Mouse (Mus musculus): ENCODE results near the gene Ralgps1. TPM values are rescaled to one million over a fixed set of nuclear protein-coding genes. Genes with fewer than 3 reads are reported as not detected.
A peak's percentile ranks its signal among the peaks of the same experiment; 100 is the strongest.
"Not testable (repeated sequence)": the region's sequence is repeated elsewhere in the genome, so short reads cannot be mapped to it uniquely, and the experiment has no call there.

Gene Ralgps1
- polyA plus RNA-seq, 1 experiment from 2014 or later = 5.2 TPM

DNA sequence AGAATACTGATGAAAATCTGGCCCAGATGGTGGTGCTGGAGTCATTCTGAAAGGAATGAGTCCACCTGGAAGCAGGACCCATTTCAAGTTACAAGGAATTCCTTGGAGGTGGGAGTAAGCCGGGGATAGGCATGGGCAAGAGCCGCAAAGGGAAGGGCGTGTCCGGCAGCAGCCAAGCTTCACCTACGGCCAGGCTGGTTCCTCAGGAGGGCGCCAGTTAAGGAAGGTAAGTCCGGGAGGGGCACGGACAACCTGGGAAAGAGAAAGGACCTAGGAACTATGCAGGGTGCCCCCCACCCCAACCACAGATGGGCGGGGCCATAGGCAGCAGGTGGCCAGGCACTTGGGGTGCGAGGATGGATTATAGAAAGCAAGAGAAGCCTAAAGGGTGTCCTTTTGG is 241.6 kb downstream of the Ralgps1 start:
- no peak for ATAC-seq (ENCODE audit: insufficient number of reproducible peaks, insufficient read depth, low FRiP score, low TSS enrichment, low read depth)
- H3K27ac ChIP-seq = no peak overlapping the region
- H3K4me1 ChIP-seq (replicated peaks) = peaks cover 13% of the 10 kb centered on the region
- peak overlapping the region; percentile 73 for H3K9ac ChIP-seq (replicated peaks)
- H3K27me3 ChIP-seq = peaks cover 34% of the 10 kb centered on the region
- H3K36me3 ChIP-seq = no peaks in the 10 kb centered on the region
- 2% methylated on average over 10 of the region's 10 CpGs for WGBS
- peak overlapping the region; percentile 70 for H3K4me3 ChIP-seq (replicated peaks)
- H3K9me3 ChIP-seq = no peaks in the 10 kb centered on the region
- peak overlapping the region; percentile 98 for H3K4me2 ChIP-seq

DNA sequence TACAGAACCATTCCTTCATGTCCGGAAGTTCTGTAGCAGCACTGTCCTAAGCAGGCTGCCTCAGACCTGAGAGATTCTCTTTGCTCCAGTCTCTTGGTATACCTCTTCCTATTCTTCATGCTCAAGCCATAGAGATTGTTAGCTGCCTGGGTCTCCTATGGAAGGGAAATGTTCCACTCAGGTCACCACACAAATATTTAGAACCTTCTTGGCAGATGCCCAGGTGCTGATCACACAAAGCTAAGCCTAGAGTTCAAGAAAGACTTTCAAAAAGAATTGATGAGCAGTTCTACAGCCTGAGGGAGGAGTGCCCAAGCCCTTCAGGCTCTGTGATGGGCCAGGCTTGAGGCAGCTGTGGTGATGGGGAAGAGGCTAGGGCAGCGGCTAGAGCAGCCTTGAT is 242.3 kb downstream of the Ralgps1 start:
- WGBS = 70% methylated on average over 2 of the region's 2 CpGs
- H3K4me1 ChIP-seq (replicated peaks) = peaks cover 13% of the 10 kb centered on the region
- H3K4me3 ChIP-seq (replicated peaks) = no peak overlapping the region
- H3K9me3 ChIP-seq = no peaks in the 10 kb centered on the region
- H3K27ac ChIP-seq = no peak overlapping the region
- peaks cover 31% of the 10 kb centered on the region for H3K27me3 ChIP-seq
- H3K9ac ChIP-seq (replicated peaks) = no peak overlapping the region
- H3K36me3 ChIP-seq = no peaks in the 10 kb centered on the region
- peak overlapping the region; percentile 98; the same call in 1 of the 2 replicates for H3K4me2 ChIP-seq
- ATAC-seq (ENCODE audit: insufficient number of reproducible peaks, insufficient read depth, low FRiP score, low TSS enrichment, low read depth) = no peak

DNA sequence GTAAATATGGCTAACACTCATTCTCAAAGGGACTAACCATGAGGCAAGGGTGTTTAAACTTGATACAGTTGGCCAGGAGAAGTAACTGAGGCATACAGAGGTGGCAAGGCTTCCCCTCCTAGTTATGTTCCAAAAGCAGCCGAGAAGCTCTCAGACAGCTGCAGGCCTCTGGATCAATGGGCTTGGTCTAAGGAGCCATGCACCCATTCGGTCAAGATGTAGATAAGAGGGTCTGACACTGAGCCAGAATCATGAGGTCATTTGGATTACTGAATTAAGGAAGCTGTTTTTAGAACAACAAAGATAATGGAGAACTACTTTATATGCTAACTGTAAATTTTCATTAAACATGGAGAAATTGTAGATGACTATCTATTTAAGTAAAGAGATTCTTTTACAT is 244.0 kb downstream of the Ralgps1 start:
- Histone ChIP-seq H3K4me3 (replicated peaks) (no peak overlapping the region), H3K4me1 (replicated peaks) (peaks cover 13% of the 10 kb centered on the region), H3K27me3 (peaks cover 18% of the 10 kb centered on the region), H3K9me3 (no peaks in the 10 kb centered on the region), H3K27ac (no peak overlapping the region), H3K36me3 (no peaks in the 10 kb centered on the region), H3K4me2 (no peak overlapping the region), H3K9ac (replicated peaks) (no peak overlapping the region)
- no peak for ATAC-seq (ENCODE audit: insufficient number of reproducible peaks, insufficient read depth, low FRiP score, low TSS enrichment, low read depth)
- WGBS = 85% methylated on average over 2 of the region's 2 CpGs

GRCm38 (mm10) chr2:33122856-33123255 is 248.4 kb downstream of the Ralgps1 start:
- no peak overlapping the region for H3K4me3 ChIP-seq (replicated peaks)
- WGBS = 76% methylated on average over 6 of the region's 6 CpGs
- no peak overlapping the region for H3K27ac ChIP-seq
- no peaks in the 10 kb centered on the region for H3K4me1 ChIP-seq (replicated peaks)
- no peaks in the 10 kb centered on the region for H3K27me3 ChIP-seq
- no peaks in the 10 kb centered on the region for H3K9me3 ChIP-seq
- no peak overlapping the region for H3K9ac ChIP-seq (replicated peaks)
- H3K4me2 ChIP-seq = no peak overlapping the region
- no peak for ATAC-seq (ENCODE audit: insufficient number of reproducible peaks, insufficient read depth, low FRiP score, low TSS enrichment, low read depth)
- no peaks in the 10 kb centered on the region for H3K36me3 ChIP-seq

GRCm38 (mm10) chr2:33100536-33100935 is 270.8 kb downstream of the Ralgps1 start:
- Histone ChIP-seq H3K27me3 (no peaks in the 10 kb centered on the region), H3K4me3 (replicated peaks) (no peak overlapping the region), H3K4me2 (no peak overlapping the region), H3K27ac (no peak overlapping the region), H3K9ac (replicated peaks) (no peak overlapping the region), H3K36me3 (no peaks in the 10 kb centered on the region), H3K4me1 (replicated peaks) (peaks cover 4% of the 10 kb centered on the region; the same call in 1 of the 2 replicates), H3K9me3 (no peaks in the 10 kb centered on the region)
- no peak for ATAC-seq (ENCODE audit: insufficient number of reproducible peaks, insufficient read depth, low FRiP score, low TSS enrichment, low read depth)
- WGBS = 87% methylated on average over 8 of the region's 8 CpGs

- not testable (repeated sequence) for H3K27me3 ChIP-seq
These were observed 274.0 kb downstream of the Ralgps1 start for GRCm38 (mm10) chr2:33097326-33097725.

DNA sequence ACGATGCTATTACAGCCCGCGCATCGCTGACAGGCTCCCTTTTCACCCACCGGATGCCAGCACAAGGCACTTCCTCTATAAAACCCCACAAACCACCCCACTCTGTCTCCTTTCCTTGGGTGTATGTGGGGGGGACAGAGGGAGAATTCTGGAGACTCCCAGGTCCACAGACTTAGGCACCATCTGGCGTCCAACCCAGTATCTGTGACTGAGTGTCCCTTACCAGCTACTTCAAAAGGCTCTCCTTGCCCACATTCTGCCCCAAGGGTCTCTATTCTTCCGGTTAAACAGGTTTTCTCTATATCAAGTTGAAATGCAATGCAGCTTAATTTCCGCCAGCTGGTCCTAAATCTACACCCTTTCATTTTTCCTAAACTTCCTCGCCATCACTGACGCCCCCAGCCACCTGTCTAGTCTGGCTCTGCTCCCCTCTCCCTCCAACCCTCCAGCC is 276.0 kb downstream of the Ralgps1 start:
- Histone ChIP-seq H3K36me3 (no peaks in the 10 kb centered on the region), H3K27ac (no peak overlapping the region), H3K9me3 (no peaks in the 10 kb centered on the region), H3K9ac (replicated peaks) (no peak overlapping the region), H3K4me3 (replicated peaks) (no peak overlapping the region), H3K4me1 (replicated peaks) (peaks cover 11% of the 10 kb centered on the region; the same call in 1 of the 2 replicates), H3K4me2 (no peak overlapping the region), H3K27me3 (no peaks in the 10 kb centered on the region)
- WGBS = 40% methylated on average over 10 of the region's 10 CpGs
- ATAC-seq (ENCODE audit: insufficient number of reproducible peaks, insufficient read depth, low FRiP score, low TSS enrichment, low read depth) = no peak

More at GRCm38 (mm10) chr2:33097326-33097725, 274.0 kb downstream of the Ralgps1 start:
- not testable (repeated sequence) for H3K9ac ChIP-seq (replicated peaks); H3K4me2 ChIP-seq; H3K27ac ChIP-seq; H3K36me3 ChIP-seq; H3K9me3 ChIP-seq; H3K4me3 ChIP-seq (replicated peaks); ATAC-seq (ENCODE audit: insufficient number of reproducible peaks, insufficient read depth, low FRiP score, low TSS enrichment, low read depth)
- H3K4me1 ChIP-seq (replicated peaks) = peaks cover 11% of the 10 kb centered on the region; the same call in 1 of the 2 replicates
- 88% methylated on average over 12 of the region's 12 CpGs for WGBS

DNA sequence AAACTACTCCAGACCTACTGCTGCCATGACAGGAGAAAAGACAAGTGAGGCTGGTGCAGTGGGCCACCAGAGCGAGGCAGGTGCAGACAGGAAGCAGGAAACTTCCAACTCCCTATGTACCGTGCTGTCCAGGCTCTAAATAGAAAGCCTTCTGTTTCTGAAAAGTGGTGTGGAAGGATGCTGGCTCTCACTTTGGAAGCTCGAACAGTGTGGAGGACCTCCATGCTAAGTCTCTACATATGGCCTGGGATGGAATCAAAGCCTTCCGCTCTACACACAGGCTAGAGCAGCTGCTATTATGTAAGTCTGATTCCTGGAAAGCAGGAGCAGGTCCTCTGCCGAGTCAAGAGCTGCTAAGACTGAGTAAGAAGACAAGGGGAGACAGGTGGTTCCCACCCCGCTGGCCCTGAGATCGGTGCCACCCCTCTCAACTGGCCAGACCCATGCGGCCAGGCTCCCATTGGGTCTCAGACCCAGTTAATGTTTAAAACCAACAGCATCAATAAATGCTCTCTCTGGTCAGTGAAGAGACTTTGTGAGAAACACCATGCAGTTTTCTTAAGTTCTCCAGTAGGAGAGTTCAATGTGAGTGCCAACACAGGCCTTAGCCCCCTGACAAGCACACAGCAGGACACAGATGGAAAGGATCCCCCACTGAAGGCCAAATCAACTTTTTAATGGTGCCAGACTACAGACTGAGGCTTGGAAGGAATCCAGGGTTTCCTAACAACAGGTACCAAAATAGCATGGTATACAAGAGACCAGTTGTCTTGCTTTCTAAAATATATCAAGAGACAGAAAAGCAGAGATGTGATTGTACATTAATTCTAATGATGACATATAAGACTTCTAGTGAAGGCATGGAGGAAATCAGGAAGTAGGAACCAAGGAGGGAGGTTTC is 280.4 kb downstream of the Ralgps1 start:
- no peak overlapping the region for H3K9ac ChIP-seq (replicated peaks)
- 86% methylated on average over 8 of the region's 8 CpGs for WGBS
- H3K4me2 ChIP-seq = no peak overlapping the region
- H3K36me3 ChIP-seq = no peaks in the 10 kb centered on the region
- no peak overlapping the region for H3K4me3 ChIP-seq (replicated peaks)
- H3K27ac ChIP-seq = no peak overlapping the region
- H3K9me3 ChIP-seq = no peaks in the 10 kb centered on the region
- H3K4me1 ChIP-seq (replicated peaks) = peaks cover 10% of the 10 kb centered on the region; the same call in 1 of the 2 replicates
- H3K27me3 ChIP-seq = no peaks in the 10 kb centered on the region
- ATAC-seq (ENCODE audit: insufficient number of reproducible peaks, insufficient read depth, low FRiP score, low TSS enrichment, low read depth) = no peak

DNA sequence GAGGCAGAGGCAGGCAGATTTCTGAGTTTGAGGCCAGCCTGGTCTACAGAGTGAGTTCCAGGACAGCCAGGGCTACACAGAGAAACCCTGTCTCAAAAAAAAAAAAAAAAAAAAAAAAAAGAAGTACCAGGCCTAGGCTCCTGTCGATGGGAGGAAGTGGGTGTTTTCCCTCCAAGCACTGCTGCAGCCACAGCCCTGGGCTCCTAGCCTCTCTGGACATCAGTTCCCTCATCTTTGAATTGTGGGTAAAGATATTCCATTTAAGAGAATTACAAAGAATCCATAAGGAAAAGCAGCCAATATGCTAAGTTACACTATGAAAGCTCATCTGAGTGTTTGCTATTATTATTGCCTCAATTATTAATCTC is 281.3 kb downstream of the Ralgps1 start:
- not testable (repeated sequence) for H3K9ac ChIP-seq (replicated peaks); H3K4me3 ChIP-seq (replicated peaks); H3K4me1 ChIP-seq (replicated peaks); H3K4me2 ChIP-seq; H3K9me3 ChIP-seq; H3K36me3 ChIP-seq; H3K27ac ChIP-seq; ATAC-seq (ENCODE audit: insufficient number of reproducible peaks, insufficient read depth, low FRiP score, low TSS enrichment, low read depth); H3K27me3 ChIP-seq
- WGBS = 85% methylated on average over 1 of the region's 1 CpGs

GRCm38 (mm10) chr2:33089356-33090032 is 281.8 kb downstream of the Ralgps1 start:
- Histone ChIP-seq H3K4me1 (replicated peaks) (no peaks in the 10 kb centered on the region), H3K27me3 (no peaks in the 10 kb centered on the region), H3K4me2 (no peak overlapping the region), H3K9ac (replicated peaks) (no peak overlapping the region), H3K4me3 (replicated peaks) (no peak overlapping the region), H3K36me3 (no peaks in the 10 kb centered on the region), H3K27ac (no peak overlapping the region), H3K9me3 (no peaks in the 10 kb centered on the region)
- no peak for ATAC-seq (ENCODE audit: insufficient number of reproducible peaks, insufficient read depth, low FRiP score, low TSS enrichment, low read depth)
- WGBS = 85% methylated on average over 5 of the region's 5 CpGs

GRCm38 (mm10) chr2:33086671-33087363 is 284.5 kb downstream of the Ralgps1 start:
- 81% methylated on average over 7 of the region's 7 CpGs for WGBS
- H3K27me3 ChIP-seq = no peaks in the 10 kb centered on the region
- no peaks in the 10 kb centered on the region for H3K36me3 ChIP-seq
- H3K4me2 ChIP-seq = no peak overlapping the region
- H3K9ac ChIP-seq (replicated peaks) = no peak overlapping the region
- no peak for ATAC-seq (ENCODE audit: insufficient number of reproducible peaks, insufficient read depth, low FRiP score, low TSS enrichment, low read depth)
- no peaks in the 10 kb centered on the region for H3K9me3 ChIP-seq
- H3K27ac ChIP-seq = no peak overlapping the region
- H3K4me3 ChIP-seq (replicated peaks) = no peak overlapping the region
- H3K4me1 ChIP-seq (replicated peaks) = no peaks in the 10 kb centered on the region

All from limb, embryonic 12.5 days (tissue).